Mouse (Mus musculus) thymus, adult 2 months (tissue): Measurements from ENCODE around the gene Pld4. TPM values are rescaled to one million over a fixed set of nuclear protein-coding genes. Genes with fewer than 3 reads are reported as not detected.
"Not testable (repeated sequence)": the region's sequence is repeated elsewhere in the genome, so short reads cannot be mapped to it uniquely, and the experiment has no call there.

Experiments
- DNase-seq: peaks from one replicate; pipeline ENCODE4 v3.0.0; 2021
- H3K27ac ChIP-seq: fragments of 200-500 bp; 2 replicates; pipeline ENCODE4 v1.5.1; 2012; ENCODE audit warnings: low read length, control low read depth; ENCODE audit not compliant: control insufficient read depth, insufficient read depth
- H3K27me3 ChIP-seq: fragments of 200-500 bp; 2 replicates; pipeline ENCODE4 v1.6.1; 2012; ENCODE audit warnings: mild to moderate bottlenecking, low read length, moderate library complexity, mixed read lengths; ENCODE audit not compliant: control insufficient read depth, insufficient read depth
- H3K36me3 ChIP-seq: fragments of 200-500 bp; 2 replicates; pipeline ENCODE4 v1.6.1; 2012; ENCODE audit warnings: mild to moderate bottlenecking, low read length, moderate library complexity; ENCODE audit not compliant: control insufficient read depth, insufficient read depth
- H3K4me1 ChIP-seq: fragments of 200-500 bp; replicated peaks from 2 replicates; pipeline ENCODE4 v1.6.1; 2012; ENCODE audit warnings: low read length; ENCODE audit not compliant: control insufficient read depth, insufficient read depth
- H3K4me3 ChIP-seq: fragments of 200-500 bp; 2 replicates; pipeline ENCODE4 v1.5.1; 2012; ENCODE audit warnings: mild to moderate bottlenecking, low read length, control low read depth, moderate library complexity; ENCODE audit not compliant: control insufficient read depth, insufficient read depth
- CTCF ChIP-seq: fragments of 200-500 bp; IDR thresholded peaks from 2 replicates; pipeline ENCODE4 v1.5.1; 2012; ENCODE audit warnings: mild to moderate bottlenecking, control low read depth, low read length, moderate library complexity, borderline replicate concordance; ENCODE audit not compliant: control insufficient read depth, poor library complexity, insufficient read depth; ENCODE audit errors: extremely low read depth
- POLR2A ChIP-seq: fragments of 200-500 bp; IDR thresholded peaks from 2 replicates; pipeline ENCODE4 v1.6.1; 2012; ENCODE audit warnings: mild to moderate bottlenecking, low read length, control low read depth, moderate library complexity; ENCODE audit not compliant: control insufficient read depth, poor library complexity, insufficient read depth; ENCODE audit errors: extremely low read depth
- WGBS: fragments of 180-500 bp; shearing (Covaris S2); methylation state at CpG from one replicate; pipeline ENCODE4 v1.1.7; 2018; 5-methylcytosine and 5-hydroxymethylcytosine counted together
- polyA plus RNA-seq: library from polyadenylated mRNA; depleted of rRNA; stranded (reverse); fragments of >200 nt; gene quantifications from 2 replicates; pipeline ENCODE4 v1.2.3, GENCODE M21; 2012; rRNA removed

Pld4 gene
- polyA plus RNA-seq, 1 experiment, result 99.8 TPM

DNA sequence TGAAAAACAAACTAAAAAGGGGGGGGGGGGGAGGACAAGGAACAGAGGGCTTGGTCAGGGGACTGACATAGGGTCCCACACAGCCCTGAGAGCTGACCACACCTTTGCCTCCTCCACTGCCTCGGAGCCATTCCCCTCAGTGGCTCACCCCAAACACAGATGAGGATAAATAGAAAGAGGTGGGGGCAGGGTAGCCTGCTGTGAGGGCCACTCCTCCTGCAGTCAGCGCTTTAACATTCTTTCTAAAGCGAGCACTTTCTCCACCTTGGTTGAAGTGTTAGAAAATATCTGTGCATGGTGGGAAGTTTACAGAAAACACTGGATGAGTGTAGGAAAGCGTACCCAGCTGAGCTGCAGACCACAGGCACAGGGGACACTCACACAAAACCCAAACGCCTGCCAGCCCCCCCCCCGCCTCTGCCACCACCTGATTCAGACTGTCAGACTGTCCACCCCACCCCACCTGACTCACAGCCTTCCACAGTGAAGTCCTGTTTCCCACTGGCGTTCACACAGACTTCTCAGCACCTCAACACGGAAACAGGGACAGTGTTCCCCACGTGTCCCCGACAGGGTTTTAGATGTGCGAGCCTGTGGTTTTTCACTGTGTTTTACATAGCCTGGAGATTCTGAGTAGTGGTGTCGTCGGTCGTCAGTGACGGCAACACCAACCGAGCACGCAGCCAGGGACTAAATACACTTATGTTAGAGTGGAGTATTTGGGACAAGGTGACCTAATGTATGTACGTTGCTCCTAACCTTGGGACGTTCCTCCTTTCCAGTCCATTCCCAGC lies 49.8 kb downstream of the Pld4 start:
- H3K4me1 ChIP-seq, result peaks cover 12% of the 10 kb centered on the region
- no peaks in the 10 kb centered on the region for H3K36me3 ChIP-seq

GRCm38 (mm10) chr12:112813370-112813769 lies 52.9 kb downstream of the Pld4 start:
- Histone ChIP-seq H3K4me1 (peaks cover 21% of the 10 kb centered on the region), H3K27ac (no peak overlapping the region), H3K27me3 (peaks cover 4% of the 10 kb centered on the region; the same call in 1 of the 2 replicates), H3K4me3 (no peak overlapping the region), H3K36me3 (peaks cover 2% of the 10 kb centered on the region)
- TF ChIP-seq POLR2A, result no peak
- no peak for TF ChIP-seq CTCF
- 95% methylated on average over 7 of the region's 7 CpGs for WGBS
- no peak for DNase-seq

More for the DNA sequence above, 49.8 kb downstream of the Pld4 start:
- WGBS, result 80% methylated on average over 19 of the region's 19 CpGs
- Histone ChIP-seq H3K27me3 (peaks cover 4% of the 10 kb centered on the region; the same call in 1 of the 2 replicates), H3K27ac (no peak overlapping the region), H3K4me3 (no peak overlapping the region)
- no peak for TF ChIP-seq CTCF
- no peak for TF ChIP-seq POLR2A
- DNase-seq, result no peak

DNA sequence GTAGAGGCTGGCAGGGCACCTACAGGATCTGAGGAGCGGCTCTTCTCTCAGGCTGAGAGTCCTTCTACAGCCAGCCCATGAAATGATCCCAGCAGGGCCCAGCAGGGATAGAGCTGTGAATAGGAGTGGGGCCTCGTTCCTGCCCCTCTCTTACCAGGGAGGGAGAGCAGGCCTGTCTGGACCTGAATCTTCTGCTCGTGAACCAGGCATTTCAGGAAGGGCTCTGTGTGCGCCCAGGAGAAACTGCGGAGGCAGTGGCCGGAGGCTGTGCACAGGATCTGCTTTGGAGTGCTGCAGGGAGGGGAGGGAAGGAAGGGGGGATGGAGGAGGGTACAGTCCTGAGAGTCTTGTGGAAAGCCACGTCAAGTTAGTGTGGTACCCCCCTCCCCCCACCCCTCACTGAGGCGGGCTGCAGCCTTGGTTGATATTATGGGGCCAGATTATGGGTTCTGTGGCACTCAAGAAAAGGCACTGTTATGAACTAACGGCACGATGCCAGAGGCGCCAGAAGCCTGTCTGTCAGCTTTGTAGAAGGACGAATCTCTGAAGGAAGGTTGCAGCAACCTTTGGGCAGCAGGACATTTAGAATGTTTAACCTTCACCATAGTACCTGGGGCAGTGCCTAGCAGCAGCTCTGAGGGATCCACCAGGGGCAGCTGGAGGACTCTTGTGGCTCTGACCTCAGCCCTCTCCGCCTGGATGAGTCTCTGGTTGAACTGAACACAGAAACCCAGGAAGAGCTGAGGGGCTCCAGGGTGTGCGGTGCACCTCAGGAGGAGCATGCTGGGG lies 54.4 kb downstream of the Pld4 start:
- Histone ChIP-seq H3K4me1 (peaks cover 10% of the 10 kb centered on the region), H3K36me3 (peaks cover 17% of the 10 kb centered on the region), H3K27me3 (no peaks in the 10 kb centered on the region), H3K27ac (no peak overlapping the region), H3K4me3 (no peak overlapping the region)
- TF ChIP-seq CTCF (no peak), POLR2A (no peak)
- WGBS, result 95% methylated on average over 14 of the region's 14 CpGs
- no peak for DNase-seq

- Histone ChIP-seq H3K4me1 (peaks cover 11% of the 10 kb centered on the region), H3K27me3 (no peaks in the 10 kb centered on the region), H3K27ac (peak overlapping the region; percentile 88), H3K4me3 (no peak overlapping the region), H3K36me3 (peaks cover 31% of the 10 kb centered on the region)
- peak; percentile 64; the same call in 1 of the 2 replicates for TF ChIP-seq CTCF
- 0 out of 2 replicates have a peak, but pooled peaks have one; percentile 20 for TF ChIP-seq POLR2A
- peak; percentile 79 for DNase-seq
- 27% methylated on average over 4 of the region's 4 CpGs for WGBS
These were observed 55.8 kb downstream of the Pld4 start for GRCm38 (mm10) chr12:112816294-112816693.

GRCm38 (mm10) chr12:112816866-112817265 lies 56.4 kb downstream of the Pld4 start:
- H3K27me3 ChIP-seq, DNase-seq, H3K4me3 ChIP-seq: not testable (repeated sequence)
- Histone ChIP-seq H3K36me3 (peaks cover 36% of the 10 kb centered on the region), H3K27ac (peak overlapping the region; percentile 88), H3K4me1 (peaks cover 17% of the 10 kb centered on the region)
- WGBS, result 82% methylated on average over 7 of the region's 7 CpGs

Other genes starting within 250 kb of the Pld4 start
- gene Tmem179, start 243.9 kb upstream of the Pld4 start, polyA plus RNA-seq, result 0.04 and 0.05 TPM in 2 replicates
- gene Inf2, start 171.9 kb upstream of the Pld4 start, polyA plus RNA-seq, result 26.3 and 26.8 TPM in 2 replicates
- gene Adssl1, start 140.6 kb upstream of the Pld4 start, polyA plus RNA-seq, result 10.9 and 14.2 TPM in 2 replicates
- 131 and 134 TPM in 2 replicates for gene Siva1, start 116.0 kb upstream of the Pld4 start, polyA plus RNA-seq
- gene Akt1, start 85.8 kb upstream of the Pld4 start, polyA plus RNA-seq, result 220 and 229 TPM in 2 replicates
- gene Zbtb42, start 81.8 kb upstream of the Pld4 start, polyA plus RNA-seq, result 15.9 and 17.8 TPM in 2 replicates
- 21.1 and 22.8 TPM in 2 replicates for gene Cep170b, start 40.2 kb upstream of the Pld4 start, polyA plus RNA-seq
- 3.3 and 4.0 TPM in 2 replicates for gene Ahnak2, start 42.0 kb downstream of the Pld4 start, polyA plus RNA-seq
- 2.8 and 2.9 TPM in 2 replicates for gene Clba1, start 48.3 kb downstream of the Pld4 start, polyA plus RNA-seq
- gene Cdca4, start 68.8 kb downstream of the Pld4 start, polyA plus RNA-seq, result 124 and 126 TPM in 2 replicates
- gene Gpr132, start 107.6 kb downstream of the Pld4 start, polyA plus RNA-seq, result 256 and 265 TPM in 2 replicates
- gene Jag2, start 169.1 kb downstream of the Pld4 start, polyA plus RNA-seq, result 58.7 and 61.5 TPM in 2 replicates
- 58.8 and 59.6 TPM in 2 replicates for gene Nudt14, start 181.5 kb downstream of the Pld4 start, polyA plus RNA-seq
- gene Btbd6, start 215.8 kb downstream of the Pld4 start, polyA plus RNA-seq, result 69.7 and 87.6 TPM in 2 replicates
- 247 and 304 TPM in 2 replicates for gene Brf1, start 240.0 kb downstream of the Pld4 start, polyA plus RNA-seq